In the genomic region with DNA sequence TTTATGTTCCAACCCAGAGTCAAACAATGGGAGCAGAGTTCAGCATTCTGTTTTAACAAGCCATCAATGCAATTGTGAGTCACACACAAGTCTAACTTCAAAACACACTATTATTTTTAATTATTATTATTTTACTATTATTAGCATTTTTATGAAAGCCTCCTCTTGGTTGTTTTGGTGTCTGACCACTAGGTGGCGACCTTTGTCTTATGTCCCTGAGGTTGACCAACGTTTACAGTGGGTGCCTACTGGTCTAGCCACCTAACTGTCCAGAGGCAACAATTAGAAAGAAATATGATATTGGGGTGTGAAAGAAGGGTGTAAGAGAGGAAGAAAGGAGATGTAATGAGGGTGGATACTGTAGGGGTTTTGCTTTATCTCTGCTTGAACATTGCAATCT, we compare ENCODE assay signal across 10 mouse cellular contexts.
DNase-seq lines count a peak whose midpoint lies in the region; ATAC-seq and TF ChIP-seq lines count a peak whose summit lies in the region.
"Had no signal": no experiment of that assay in that cellular context is flagged by ENCODE, and none has a peak within 500 bp of the region (broad histone marks: within the 10 kb centered on the region; RNA-seq: fewer than 3 reads in every experiment).

No protein-coding gene starts in this region.

- TF ChIP-seq POLR2A in lung, adult 2 months (IDR thresholded peaks at IDR 0.05; ENCODE audit: borderline replicate concordance, extremely low read depth, low read depth, low read length), result no peak

- H3K9me3 ChIP-seq in forebrain, embryonic 16.5 days (ENCODE audit: control insufficient read depth, low read length), result no peaks in the 10 kb centered on the region
- H3K9me3 ChIP-seq: limb, embryonic 12.5 days had no signal

- WGBS in lung, adult 2 months, result 4% methylated on average over 2 of the region's 2 CpGs
- WGBS in forebrain, embryonic 16.5 days, result 10% methylated on average over 2 of the region's 2 CpGs

- no peaks in the 10 kb centered on the region for H3K4me1 ChIP-seq in lung, adult 2 months (ENCODE audit: control insufficient read depth, insufficient read depth, low read length)
- H3K4me1 ChIP-seq in forebrain, embryonic 16.5 days (replicated peaks; ENCODE audit: control insufficient read depth, insufficient read depth, low read length), result no peaks in the 10 kb centered on the region
- H3K4me1 ChIP-seq: limb, embryonic 12.5 days had no signal

- H3K27ac ChIP-seq in forebrain, embryonic 16.5 days (ENCODE audit: low read length), result no peak overlapping the region
- H3K27ac ChIP-seq: limb, embryonic 12.5 days had no signal

- TF ChIP-seq CTCF in lung, adult 2 months (IDR thresholded peaks at IDR 0.05; ENCODE audit: insufficient read depth, low read length), result peak; percentile 25; the same call in 1 of the 2 replicates

- H3K9ac ChIP-seq in forebrain, embryonic 16.5 days (replicated peaks; ENCODE audit: low read depth, low read length), result no peak overlapping the region
- H3K9ac ChIP-seq: limb, embryonic 12.5 days had no signal

- H3K27me3 ChIP-seq in forebrain, embryonic 16.5 days (replicated peaks; ENCODE audit: control insufficient read depth, insufficient read depth, low read length), result no peaks in the 10 kb centered on the region
- H3K27me3 ChIP-seq: limb, embryonic 12.5 days had no signal

- no peak for ATAC-seq in forebrain, embryonic 16.5 days

- DNase-seq in adrenal gland, adult 2 months, result peak; percentile 3
- no peak for DNase-seq in adrenal gland, postnatal 4 days (ENCODE audit: low spot score in 2 of 2)
- peak; percentile 4 to 14 for DNase-seq in layer of hippocampus, postnatal 10 days (ENCODE audit: low spot score in 2 of 2)
- DNase-seq in layer of hippocampus, adult 9-11 months, result no peak
- DNase-seq in adrenal gland, postnatal 14 days, result peak; percentile 53
- peak; percentile 5 for DNase-seq in lung, adult 2 months
- DNase-seq in ovary, postnatal 14 days (ENCODE audit: low spot score), result no peak

- no peaks in the 10 kb centered on the region for H3K36me3 ChIP-seq in forebrain, embryonic 16.5 days (ENCODE audit: control insufficient read depth, insufficient read depth)
- H3K36me3 ChIP-seq: limb, embryonic 12.5 days had no signal

- H3K4me3 ChIP-seq in lung, adult 2 months (replicated peaks; ENCODE audit: extremely low read depth, low read depth, low read length), result no peak overlapping the region
- no peak overlapping the region for H3K4me3 ChIP-seq in forebrain, embryonic 16.5 days (replicated peaks; ENCODE audit: low read length)
- H3K4me3 ChIP-seq: erythroblast, embryonic 14.5 days; limb, embryonic 12.5 days had no signal

- H3K4me2 ChIP-seq in forebrain, embryonic 16.5 days (ENCODE audit: low read length), result no peak overlapping the region
- H3K4me2 ChIP-seq: limb, embryonic 12.5 days had no signal

Comparison
In these comparisons a context has a peak if more than half of its experiments do, and no peak if none do; other contexts are left out.
1. DNase-seq: peak in adrenal gland, adult 2 months (single experiment), layer of hippocampus, postnatal 10 days (2 of 2), adrenal gland, postnatal 14 days (single experiment) and lung, adult 2 months (single experiment); none in adrenal gland, postnatal 4 days (0 of 2), layer of hippocampus, adult 9-11 months (single experiment) and ovary, postnatal 14 days (single experiment).